Mouse (Mus musculus) embryonic facial prominence, embryonic 10.5 days (tissue): ENCODE data around the gene Kctd14. TPM values are rescaled to one million over a fixed set of nuclear protein-coding genes. Genes with fewer than 3 reads are reported as not detected.

Source experiments
- DNase-seq: peaks from one replicate; pipeline ENCODE4 v3.0.0-alpha.2; 2017; ENCODE audit warnings: low spot score
- H3K27ac ChIP-seq: fragments of 300-500 bp; sonication (generic); replicated peaks from 2 replicates; pipeline ENCODE4 v1.5.1; 2016; ENCODE audit warnings: mild to moderate bottlenecking
- H3K27me3 ChIP-seq: fragments of 300-500 bp; sonication (generic); replicated peaks from 2 replicates; pipeline ENCODE4 v1.6.1; 2016; ENCODE audit warnings: low read depth, mild to moderate bottlenecking; ENCODE audit not compliant: poor library complexity, severe bottlenecking
- H3K36me3 ChIP-seq: fragments of 300-500 bp; sonication (generic); replicated peaks from 2 replicates; pipeline ENCODE4 v1.6.1; 2016; ENCODE audit warnings: mild to moderate bottlenecking, moderate library complexity
- H3K4me1 ChIP-seq: fragments of 300-500 bp; sonication (generic); 2 replicates; pipeline ENCODE4 v1.6.1; 2016
- H3K4me3 ChIP-seq: fragments of 300-500 bp; sonication (generic); 2 replicates; pipeline ENCODE4 v1.5.1; 2016; ENCODE audit warnings: mild to moderate bottlenecking, moderate library complexity
- H3K9me3 ChIP-seq: fragments of 300-500 bp; sonication (generic); 2 replicates; pipeline ENCODE4 v1.6.1; 2016; ENCODE audit warnings: mild to moderate bottlenecking
- WGBS: fragments of 180-500 bp; shearing (Covaris S2); methylation state at CpG from one replicate; pipeline ENCODE4 v1.1.7; 2016; 5-methylcytosine and 5-hydroxymethylcytosine counted together
- polyA plus RNA-seq: library from polyadenylated mRNA; unstranded; fragments of >200 nt; fragmentation: Nextera tagmentation; extraction: Ambion mirVana; gene quantifications from 2 replicates; pipeline ENCODE4 v1.2.1, GENCODE M21; 2016

The Kctd14 gene
- polyA plus RNA-seq, 1 experiment from 2014 or later, result 0.95 TPM

DNA sequence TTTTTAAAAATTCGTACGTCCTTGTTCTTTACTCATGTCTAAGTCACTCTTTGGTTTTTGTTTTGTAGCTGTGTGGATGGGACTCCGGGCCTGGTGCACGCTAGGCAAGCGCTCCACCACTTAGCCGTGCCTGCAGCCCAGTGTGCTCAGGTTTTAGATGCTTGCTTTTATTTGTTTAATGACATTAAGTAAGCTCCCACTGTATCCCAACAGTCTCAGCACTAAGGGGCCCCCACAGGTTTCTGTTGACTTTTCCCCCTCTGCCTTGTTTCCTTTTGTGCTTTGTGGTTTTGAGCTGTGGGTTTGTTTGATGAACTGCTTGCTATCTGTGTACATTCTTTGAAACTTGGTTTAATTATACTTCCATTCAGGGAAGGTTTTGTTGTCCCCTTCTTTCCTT lies 1.1 kb downstream of the Kctd14 start:
- Histone ChIP-seq H3K36me3 (no peaks in the 10 kb centered on the region), H3K9me3 (peaks cover 4% of the 10 kb centered on the region; the same call in 1 of the 2 replicates), H3K4me3 (no peak overlapping the region), H3K27ac (no peak overlapping the region), H3K4me1 (peaks cover 11% of the 10 kb centered on the region), H3K27me3 (peaks cover 17% of the 10 kb centered on the region; the same call in 1 of the 2 replicates)
- WGBS, result 76% methylated on average over 6 of the region's 6 CpGs
- no peak for DNase-seq

GRCm38 (mm10) chr7:97453141-97453921 lies 2.2 kb downstream of the Kctd14 start:
- no peaks in the 10 kb centered on the region for H3K36me3 ChIP-seq
- DNase-seq, result peak; percentile 47
- peaks cover 11% of the 10 kb centered on the region for H3K4me1 ChIP-seq
- H3K9me3 ChIP-seq, result peaks cover 4% of the 10 kb centered on the region; the same call in 1 of the 2 replicates
- WGBS, result 9% methylated on average over 27 of the region's 27 CpGs
- H3K27me3 ChIP-seq, result peaks cover 17% of the 10 kb centered on the region; the same call in 1 of the 2 replicates
- peak overlapping the region; percentile 60 for H3K4me3 ChIP-seq
- peak overlapping the region; percentile 70 for H3K27ac ChIP-seq

GRCm38 (mm10) chr7:97454795-97455194 lies 3.7 kb downstream of the Kctd14 start:
- H3K27me3 ChIP-seq, result peaks cover 17% of the 10 kb centered on the region; the same call in 1 of the 2 replicates
- H3K4me3 ChIP-seq, result no peak overlapping the region
- H3K9me3 ChIP-seq, result no peaks in the 10 kb centered on the region
- 93% methylated on average over 10 of the region's 10 CpGs for WGBS
- H3K27ac ChIP-seq, result no peak overlapping the region
- no peaks in the 10 kb centered on the region for H3K36me3 ChIP-seq
- peaks cover 11% of the 10 kb centered on the region for H3K4me1 ChIP-seq
- no peak for DNase-seq

DNA sequence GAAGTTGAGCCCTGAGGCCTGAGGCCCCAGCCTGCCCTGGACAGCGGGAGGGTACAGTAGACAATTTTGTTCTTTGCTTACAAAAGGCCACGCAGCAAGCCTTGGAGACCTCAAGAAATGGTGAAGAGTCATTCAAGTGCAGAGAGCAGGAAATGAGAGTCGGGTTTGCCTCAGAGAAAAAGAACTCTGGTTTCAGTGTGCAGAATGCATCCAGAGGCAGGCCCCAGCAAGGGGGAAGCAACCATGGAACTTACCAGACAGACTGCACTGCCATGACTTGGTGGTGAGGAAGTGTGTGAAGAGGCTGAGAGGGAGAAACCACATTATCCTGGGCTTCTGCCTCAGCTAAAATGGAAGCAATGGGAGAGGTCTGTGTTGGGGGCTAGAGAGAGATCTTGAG lies 4.5 kb downstream of the Kctd14 start:
- H3K4me3 ChIP-seq, result no peak overlapping the region
- H3K27ac ChIP-seq, result no peak overlapping the region
- H3K36me3 ChIP-seq, result no peaks in the 10 kb centered on the region
- no peaks in the 10 kb centered on the region for H3K9me3 ChIP-seq
- peaks cover 11% of the 10 kb centered on the region for H3K4me1 ChIP-seq
- WGBS, result 77% methylated on average over 3 of the region's 3 CpGs
- DNase-seq, result no peak
- peaks cover 17% of the 10 kb centered on the region; the same call in 1 of the 2 replicates for H3K27me3 ChIP-seq

DNA sequence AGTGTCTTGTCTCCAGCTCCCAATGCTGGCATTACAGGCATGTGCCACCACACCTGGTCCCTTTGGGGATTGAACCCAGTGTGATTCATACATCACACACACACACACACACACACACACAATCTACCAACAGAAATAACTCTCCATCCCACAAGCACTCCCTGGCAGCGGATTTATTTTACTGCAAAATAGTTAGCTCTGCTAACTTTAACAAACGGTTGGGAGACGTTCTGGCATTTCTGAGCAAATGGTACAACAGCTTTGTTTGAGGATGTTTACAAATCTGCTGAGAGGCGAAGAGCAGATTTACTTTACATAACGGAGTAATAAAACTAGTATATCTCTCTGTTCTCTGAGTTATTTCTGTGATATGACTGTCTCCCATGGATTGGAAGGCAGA lies 21.9 kb downstream of the Kctd14 start:
- H3K27ac ChIP-seq, result no peak overlapping the region
- no peak overlapping the region for H3K4me3 ChIP-seq
- no peak for DNase-seq
- no peaks in the 10 kb centered on the region for H3K9me3 ChIP-seq
- no peaks in the 10 kb centered on the region for H3K4me1 ChIP-seq
- H3K27me3 ChIP-seq, result no peaks in the 10 kb centered on the region
- WGBS, result 85% methylated on average over 5 of the region's 5 CpGs
- no peaks in the 10 kb centered on the region for H3K36me3 ChIP-seq

GRCm38 (mm10) chr7:97479349-97479748 lies 28.2 kb downstream of the Kctd14 start:
- Histone ChIP-seq H3K4me3 (no peak overlapping the region), H3K27me3 (no peaks in the 10 kb centered on the region), H3K36me3 (no peaks in the 10 kb centered on the region), H3K9me3 (no peaks in the 10 kb centered on the region), H3K27ac (no peak overlapping the region), H3K4me1 (peaks cover 15% of the 10 kb centered on the region)
- DNase-seq, result no peak
- 66% methylated on average over 3 of the region's 3 CpGs for WGBS

DNA sequence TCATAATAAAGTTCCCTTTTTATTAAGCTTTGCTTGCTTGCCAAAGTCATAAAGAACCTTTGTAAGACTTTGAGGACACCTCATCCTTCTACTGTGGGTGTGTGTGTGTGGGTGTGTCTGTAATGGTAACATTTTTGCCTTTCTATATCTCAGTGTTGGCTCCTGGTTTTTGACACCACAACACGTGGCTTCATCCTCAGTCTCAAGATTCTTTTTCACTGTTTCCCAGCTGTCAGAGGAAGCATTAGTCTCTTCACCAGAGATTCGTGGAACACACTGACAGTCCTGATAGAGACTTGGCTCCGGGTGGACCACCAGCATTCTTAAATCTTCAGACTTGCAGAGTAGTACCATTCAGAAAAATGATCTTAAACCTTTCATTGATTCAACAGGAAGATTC lies 29.2 kb downstream of the Kctd14 start:
- no peaks in the 10 kb centered on the region for H3K9me3 ChIP-seq
- peaks cover 15% of the 10 kb centered on the region for H3K4me1 ChIP-seq
- no peak for DNase-seq
- no peaks in the 10 kb centered on the region for H3K27me3 ChIP-seq
- peak overlapping the region; percentile 77 for H3K4me3 ChIP-seq
- peaks cover 7% of the 10 kb centered on the region for H3K36me3 ChIP-seq
- H3K27ac ChIP-seq, result peak overlapping the region; percentile 83; the same call in 1 of the 2 replicates
- WGBS, result 29% methylated on average over 3 of the region's 3 CpGs

GRCm38 (mm10) chr7:97480821-97481339 lies 29.8 kb downstream of the Kctd14 start, which contains the start of gene Ints4:
Gene Ints4 (plus strand): TSS chr7:97480956.
- H3K27me3 ChIP-seq, result no peaks in the 10 kb centered on the region
- H3K9me3 ChIP-seq, result no peaks in the 10 kb centered on the region
- peak; percentile 93 for DNase-seq
- H3K27ac ChIP-seq, result peak within 1 kb of the TSS; percentile 83
- H3K36me3 ChIP-seq, result peaks cover 13% of the 10 kb centered on the region
- H3K4me3 ChIP-seq, result peak within 1 kb of the TSS; percentile 77
- WGBS, result 0% methylated on average over 24 of the region's 24 CpGs
- H3K4me1 ChIP-seq, result peaks cover 15% of the 10 kb centered on the region

DNA sequence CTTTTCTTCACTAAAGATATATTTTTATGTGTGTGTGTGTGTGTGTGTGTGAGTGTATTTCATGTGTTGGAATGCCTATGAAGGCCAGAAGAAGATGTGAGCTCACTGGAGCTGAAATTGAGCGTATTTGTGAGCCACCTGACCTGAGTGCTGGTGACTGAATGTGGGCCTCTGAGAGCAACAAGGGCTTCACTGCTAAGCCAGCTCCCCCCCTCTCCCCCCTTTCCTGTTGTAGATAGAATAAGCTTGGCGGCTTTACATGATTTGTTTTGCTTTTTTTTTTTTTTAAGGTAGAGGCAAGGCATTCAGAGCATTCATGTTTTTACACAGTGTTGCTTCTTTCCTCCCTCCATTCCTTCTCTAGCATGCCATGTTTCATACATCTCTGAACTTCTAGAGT lies 32.3 kb downstream of the Kctd14 start:
- H3K36me3 ChIP-seq, result peaks cover 38% of the 10 kb centered on the region
- H3K9me3 ChIP-seq, result no peaks in the 10 kb centered on the region
- no peaks in the 10 kb centered on the region for H3K27me3 ChIP-seq
- H3K4me1 ChIP-seq, result peaks cover 15% of the 10 kb centered on the region
- 89% methylated on average over 2 of the region's 2 CpGs for WGBS
- no peak overlapping the region for H3K27ac ChIP-seq
- no peak for DNase-seq
- no peak overlapping the region for H3K4me3 ChIP-seq

DNA sequence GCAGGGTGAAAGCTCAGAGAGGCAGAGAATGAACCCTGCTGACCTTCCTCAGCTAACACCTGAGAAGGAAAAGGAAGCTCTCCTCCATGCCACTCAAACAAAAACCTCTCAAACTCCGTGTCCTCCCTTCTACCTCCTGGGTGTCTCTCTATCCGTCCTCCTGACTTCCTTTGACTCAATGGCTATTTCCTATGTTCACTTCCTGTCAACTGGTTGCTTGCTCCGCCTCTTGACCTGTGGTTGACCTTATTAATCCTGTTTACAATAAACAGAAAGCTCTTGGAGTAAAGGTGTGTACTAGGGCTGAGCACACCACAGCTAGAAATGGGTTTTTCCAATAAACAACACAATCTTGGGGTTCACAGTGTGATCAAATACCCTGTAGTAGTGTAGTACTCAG lies 40.0 kb downstream of the Kctd14 start:
- Histone ChIP-seq H3K36me3 (peaks cover 86% of the 10 kb centered on the region), H3K27me3 (no peaks in the 10 kb centered on the region), H3K4me1 (no peaks in the 10 kb centered on the region), H3K4me3 (no peak overlapping the region), H3K9me3 (no peaks in the 10 kb centered on the region), H3K27ac (no peak overlapping the region)
- DNase-seq, result no peak
- 60% methylated on average over 3 of the region's 3 CpGs for WGBS

DNA sequence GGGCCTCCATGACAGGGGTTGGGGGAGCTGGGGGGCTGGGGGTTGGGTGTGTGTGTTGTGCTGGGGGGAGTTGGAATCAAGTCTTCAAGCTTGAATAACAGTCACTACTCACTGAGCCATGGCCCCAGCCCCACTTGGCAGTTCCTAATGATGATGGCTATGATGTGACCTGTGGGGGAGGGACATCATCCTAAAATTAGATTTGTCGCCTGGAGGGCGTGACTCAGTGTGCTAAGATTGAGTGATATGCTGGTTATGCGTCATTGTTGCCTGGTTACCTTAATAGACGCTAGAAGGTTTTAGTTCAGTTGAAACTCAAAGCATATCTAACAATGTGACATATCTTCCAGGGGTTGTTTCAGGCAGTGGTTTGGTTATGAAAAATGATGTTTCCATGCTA lies 41.3 kb downstream of the Kctd14 start:
- no peak for DNase-seq
- Histone ChIP-seq H3K27me3 (no peaks in the 10 kb centered on the region), H3K27ac (no peak overlapping the region), H3K36me3 (peaks cover 84% of the 10 kb centered on the region), H3K4me1 (no peaks in the 10 kb centered on the region), H3K9me3 (no peaks in the 10 kb centered on the region), H3K4me3 (no peak overlapping the region)
- WGBS, result 96% methylated on average over 4 of the region's 4 CpGs

- no peaks in the 10 kb centered on the region for H3K4me1 ChIP-seq
- H3K27ac ChIP-seq, result no peak overlapping the region
- no peak for DNase-seq
- peaks cover 79% of the 10 kb centered on the region for H3K36me3 ChIP-seq
- no peak overlapping the region for H3K4me3 ChIP-seq
- H3K9me3 ChIP-seq, result no peaks in the 10 kb centered on the region
- H3K27me3 ChIP-seq, result no peaks in the 10 kb centered on the region
Observed at GRCm38 (mm10) chr7:97495052-97495451, 43.9 kb downstream of the Kctd14 start.

GRCm38 (mm10) chr7:97500555-97501209 lies 49.6 kb downstream of the Kctd14 start:
- WGBS, result 89% methylated on average over 5 of the region's 5 CpGs
- Histone ChIP-seq H3K36me3 (peaks cover 77% of the 10 kb centered on the region), H3K4me1 (no peaks in the 10 kb centered on the region), H3K27ac (no peak overlapping the region), H3K4me3 (no peak overlapping the region), H3K9me3 (no peaks in the 10 kb centered on the region), H3K27me3 (no peaks in the 10 kb centered on the region)
- DNase-seq, result no peak
